ENCODE assay signal across 22 mouse cellular contexts in the genomic region with DNA sequence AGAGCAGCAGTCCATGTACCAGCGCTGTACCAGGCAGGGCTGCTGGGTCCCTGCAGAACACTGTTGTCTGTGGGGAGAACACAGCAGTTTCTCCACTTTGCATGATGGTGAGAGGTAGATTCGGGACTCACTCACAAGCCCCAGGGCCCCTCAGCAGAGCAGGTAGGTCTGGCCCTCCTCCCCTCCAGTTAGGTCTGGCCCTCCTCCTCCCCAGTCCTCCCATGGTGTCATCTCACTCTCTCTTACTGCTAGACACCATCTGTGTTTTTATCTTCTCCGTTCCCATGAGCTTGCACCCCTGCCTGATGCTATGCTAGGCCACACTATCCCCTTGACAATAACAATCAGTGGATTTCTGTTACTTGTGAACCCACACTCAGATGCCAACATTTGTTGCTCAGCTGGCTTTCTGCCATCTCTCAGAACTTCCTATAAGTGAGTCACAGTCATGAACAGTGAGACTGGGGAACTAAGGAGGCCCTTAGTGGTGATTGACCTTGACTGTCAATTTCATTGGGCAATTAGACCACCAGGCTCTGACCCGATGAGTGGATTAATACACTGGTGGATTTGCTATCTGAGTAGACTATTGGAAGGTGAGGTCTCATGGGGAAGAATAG.
DNase-seq lines count a peak whose midpoint lies in the region; ATAC-seq lines count a peak whose summit lies in the region.
"Had no signal": no experiment of that assay in that cellular context is flagged by ENCODE, and none has a peak within 500 bp of the region (broad histone marks: within the 10 kb centered on the region; RNA-seq: fewer than 3 reads in every experiment).

No protein-coding gene starts in this region.

- H3K4me2 ChIP-seq in hindbrain, embryonic 14.5 days (replicated peaks), result no peak overlapping the region
- H3K4me2 ChIP-seq in intestine, embryonic 15.5 days (replicated peaks), result no peak overlapping the region
- H3K4me2 ChIP-seq: embryonic facial prominence, embryonic 13.5 days; heart, embryonic 11.5 days; hindbrain, embryonic 15.5 days; kidney, embryonic 15.5 days; liver, embryonic 11.5 days; lung, embryonic 15.5 days had no signal

- H3K27me3 ChIP-seq in hindbrain, embryonic 10.5 days (ENCODE audit: insufficient read depth, poor library complexity, severe bottlenecking), result no peaks in the 10 kb centered on the region
- no peaks in the 10 kb centered on the region for H3K27me3 ChIP-seq in hindbrain, embryonic 14.5 days (ENCODE audit: control insufficient read depth, insufficient read depth, low read length)
- no peaks in the 10 kb centered on the region for H3K27me3 ChIP-seq in intestine, embryonic 15.5 days (replicated peaks)
- H3K27me3 ChIP-seq: CH12.LX; hindbrain, embryonic 15.5 days; kidney, embryonic 15.5 days; lung, embryonic 15.5 days had no signal

- ATAC-seq in hindbrain, embryonic 14.5 days (ENCODE audit: low FRiP score), result no peak
- no peak for ATAC-seq in intestine, embryonic 15.5 days
- ATAC-seq: forebrain, embryonic 16.5 days; intestine, embryonic 16.5 days; midbrain, embryonic 16.5 days had no signal

- peaks cover 20% of the 10 kb centered on the region for H3K4me1 ChIP-seq in hindbrain, embryonic 10.5 days (replicated peaks)
- H3K4me1 ChIP-seq in hindbrain, embryonic 14.5 days (replicated peaks; ENCODE audit: control insufficient read depth, insufficient read depth, low read length), result peaks cover 15% of the 10 kb centered on the region
- no peaks in the 10 kb centered on the region for H3K4me1 ChIP-seq in intestine, embryonic 15.5 days (replicated peaks)
- H3K4me1 ChIP-seq: lung, embryonic 15.5 days had no signal

- H3K36me3 ChIP-seq in hindbrain, embryonic 10.5 days, result 0 out of 2 replicates have a peak, but pooled peaks cover 2% of the 10 kb centered on the region
- no peaks in the 10 kb centered on the region for H3K36me3 ChIP-seq in hindbrain, embryonic 14.5 days (replicated peaks; ENCODE audit: control insufficient read depth, insufficient read depth)
- H3K36me3 ChIP-seq in intestine, embryonic 15.5 days, result no peaks in the 10 kb centered on the region; the same call in 1 of the 2 replicates
- H3K36me3 ChIP-seq: embryonic facial prominence, embryonic 13.5 days; hindbrain, embryonic 15.5 days; kidney, embryonic 15.5 days had no signal

- H3K9ac ChIP-seq in hindbrain, embryonic 14.5 days, result no peak overlapping the region
- no peak overlapping the region for H3K9ac ChIP-seq in intestine, embryonic 15.5 days
- H3K9ac ChIP-seq: embryonic facial prominence, embryonic 13.5 days; hindbrain, embryonic 15.5 days; kidney, embryonic 15.5 days; lung, embryonic 15.5 days had no signal

- H3K9me3 ChIP-seq in hindbrain, embryonic 10.5 days, result peaks cover 6% of the 10 kb centered on the region
- H3K9me3 ChIP-seq in hindbrain, embryonic 14.5 days (ENCODE audit: control insufficient read depth, low read length), result peaks cover 12% of the 10 kb centered on the region
- no peaks in the 10 kb centered on the region for H3K9me3 ChIP-seq in intestine, embryonic 15.5 days
- H3K9me3 ChIP-seq: embryonic facial prominence, embryonic 13.5 days; hindbrain, embryonic 15.5 days; kidney, embryonic 15.5 days had no signal

- no peak overlapping the region for H3K4me3 ChIP-seq in hindbrain, embryonic 10.5 days
- H3K4me3 ChIP-seq in hindbrain, embryonic 14.5 days (replicated peaks; ENCODE audit: low read length), result no peak overlapping the region
- no peak overlapping the region for H3K4me3 ChIP-seq in intestine, embryonic 15.5 days (replicated peaks)
- H3K4me3 ChIP-seq: embryonic facial prominence, embryonic 13.5 days; hindbrain, embryonic 15.5 days; kidney, embryonic 15.5 days; lung, embryonic 15.5 days had no signal

- DNase-seq in hindbrain, embryonic 10.5 days (ENCODE audit: low spot score), result no peak
- DNase-seq in hindbrain, embryonic 14.5 days (ENCODE audit: low spot score), result no peak
- DNase-seq in 3T3-L1 (ENCODE audit: low read depth, low spot score), result peak; percentile 52
- DNase-seq in MN1 (ENCODE audit: low spot score), result peak; percentile 19
- peak; percentile 28 for DNase-seq in brain, adult 2 months (ENCODE audit: low read depth, low spot score)
- DNase-seq in kidney, postnatal 25 days, result no peak
- DNase-seq: cerebellum, postnatal 10 days; heart, postnatal 14 days; retina, postnatal 1 day; right cerebral cortex, postnatal 4 days had no signal

- 90% methylated on average over 4 of the region's 4 CpGs for WGBS in hindbrain, embryonic 10.5 days
- 95% methylated on average over 4 of the region's 4 CpGs for WGBS in hindbrain, embryonic 14.5 days
- WGBS in intestine, embryonic 15.5 days, result 89% methylated on average over 4 of the region's 4 CpGs

- peak overlapping the region; percentile 23; the same call in 1 of the 2 replicates for H3K27ac ChIP-seq in hindbrain, embryonic 10.5 days
- no peak overlapping the region for H3K27ac ChIP-seq in hindbrain, embryonic 14.5 days
- no peak overlapping the region for H3K27ac ChIP-seq in intestine, embryonic 15.5 days
- H3K27ac ChIP-seq: embryonic facial prominence, embryonic 13.5 days; hindbrain, embryonic 15.5 days; kidney, embryonic 15.5 days; lung, embryonic 15.5 days; stomach, postnatal 0 days had no signal

Comparison
In these comparisons a context has a peak if more than half of its experiments do, and no peak if none do; other contexts are left out.
1. DNase-seq: peak in 3T3-L1 (single experiment), MN1 (single experiment) and brain, adult 2 months (single experiment); none in hindbrain, embryonic 10.5 days (single experiment), hindbrain, embryonic 14.5 days (single experiment) and kidney, postnatal 25 days (0 of 2).